Comparison of ENCODE assay signal across 9 mouse cellular contexts in the genomic region with DNA sequence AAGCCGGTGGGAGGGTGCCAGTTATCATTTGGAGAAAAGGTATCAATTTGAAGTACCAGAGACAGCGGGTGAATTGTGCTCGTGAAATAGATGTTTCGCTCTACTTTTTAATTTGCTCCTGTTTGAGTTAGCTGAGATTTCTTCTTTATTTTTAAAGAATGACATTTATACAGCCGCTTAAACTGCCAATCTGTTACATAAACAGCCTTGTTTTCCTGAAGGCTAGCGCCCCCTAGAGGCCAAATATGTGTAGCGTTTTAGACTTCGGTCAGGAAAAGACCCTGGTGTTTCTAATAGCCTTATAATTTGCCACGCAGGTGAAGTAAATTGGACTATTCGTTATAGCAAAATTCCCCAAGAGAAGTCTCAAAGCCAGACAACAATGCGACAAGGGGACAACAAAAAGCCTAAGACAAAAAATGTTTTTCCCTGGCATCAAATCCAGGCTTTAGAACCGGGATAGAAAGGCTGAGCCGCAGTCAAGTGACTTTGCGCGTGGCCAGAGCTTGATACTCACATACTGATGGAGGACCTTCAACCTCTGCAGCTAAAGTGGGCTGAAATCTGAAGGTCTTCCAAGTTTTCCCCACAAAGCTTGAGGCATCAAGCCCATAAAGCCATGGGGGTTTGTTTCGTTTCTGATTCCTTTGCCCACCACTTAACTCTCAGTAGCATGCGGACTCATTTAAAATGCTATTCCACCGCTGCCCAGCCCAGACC. TPM values are rescaled to one million over a fixed set of nuclear protein-coding genes. Genes with fewer than 3 reads are reported as not detected.
A peak's percentile ranks its signal among the peaks of the same experiment; 100 is the strongest.
DNase-seq lines count a peak whose midpoint lies in the region; ATAC-seq and TF ChIP-seq lines count a peak whose summit lies in the region.
"Had no signal": no experiment of that assay in that cellular context is flagged by ENCODE, and none has a peak within 500 bp of the region (broad histone marks: within the 10 kb centered on the region; RNA-seq: fewer than 3 reads in every experiment).

No protein-coding gene starts in this region.

- 53% methylated on average over 18 of the region's 18 CpGs for WGBS in large intestine, adult 2 months
- WGBS in lung, embryonic 14.5 days = 58% methylated on average over 18 of the region's 18 CpGs

- H3K36me3 ChIP-seq in CH12.LX (replicated peaks in 1 of 2; ENCODE audit: control insufficient read depth in 1 of 2, insufficient read depth in 1 of 2, low read length in 1 of 2) = no peaks in the 10 kb centered on the region
- H3K36me3 ChIP-seq in lung, embryonic 14.5 days (ENCODE audit: insufficient read depth) = no peaks in the 10 kb centered on the region
- H3K36me3 ChIP-seq: liver, embryonic 15.5 days had no signal

- in situ Hi-C loops in CH12.LX (cut with MboI; ENCODE audit: low pct_ligation_motif_present, low pct_unique_long_range_greater_than_20kb, low sequenced_read_pairs) = no loop called here

- H3K4me2 ChIP-seq in CH12.LX (ENCODE audit: insufficient read depth, low read depth, poor library complexity, severe bottlenecking) = no peak overlapping the region
- no peak overlapping the region for H3K4me2 ChIP-seq in lung, embryonic 14.5 days
- H3K4me2 ChIP-seq: liver, embryonic 15.5 days had no signal

- no peaks in the 10 kb centered on the region for H3K9me3 ChIP-seq in CH12.LX (replicated peaks; ENCODE audit: low read length)
- H3K9me3 ChIP-seq in lung, embryonic 14.5 days (ENCODE audit: low read depth, low read length) = no peaks in the 10 kb centered on the region
- H3K9me3 ChIP-seq: liver, embryonic 15.5 days had no signal

- peak; percentile 75 to 90 for TF ChIP-seq CTCF in CH12.LX (conservative IDR thresholded peaks at IDR 0.05 in 1 of 2, IDR thresholded peaks at IDR 0.05 in 1 of 2; ENCODE audit: low read depth in 2 of 2, low read length in 2 of 2)
- peak; percentile 81 for TF ChIP-seq CTCF in lung, embryonic 14.5 days (IDR thresholded peaks at IDR 0.05; ENCODE audit: low read depth)

- no peak for TF ChIP-seq EP300 in CH12.LX (IDR thresholded peaks at IDR 0.05; ENCODE audit: low read length)

- H3K79me2 ChIP-seq in CH12.LX (replicated peaks; ENCODE audit: control insufficient read depth, extremely low read depth, insufficient read depth, poor library complexity, severe bottlenecking) = no peaks in the 10 kb centered on the region

- ATAC-seq in lung, embryonic 14.5 days (ENCODE audit: insufficient read depth) = no peak

- TF ChIP-seq RAD21 in CH12.LX (IDR thresholded peaks at IDR 0.05; ENCODE audit: low read depth, low read length) = peak; percentile 67

- peak; percentile 83 for DNase-seq in heart, adult 11 months
- no peak for DNase-seq in heart, postnatal 25 days (ENCODE audit: low spot score)
- peak; percentile 57 for DNase-seq in CH12.LX (ENCODE audit: extremely low read depth)
- DNase-seq in c-Kit-negative CD71-positive TER-119-positive erythroid progenitor cells, embryonic 14.5 days (ENCODE audit: low read depth, low spot score) = peak; percentile 19
- peak; percentile 29 to 54 for DNase-seq in frontal cortex, postnatal 10 days (ENCODE audit: low spot score in 2 of 2)
- peak; percentile 48 for DNase-seq in large intestine, adult 2 months (ENCODE audit: low read depth, low spot score)
- peak; percentile 90 for DNase-seq in lung, embryonic 14.5 days
- peak; percentile 65 for DNase-seq in testis, postnatal 10 days (ENCODE audit: low spot score)

- no peak for TF ChIP-seq POLR2A in CH12.LX (IDR thresholded peaks at IDR 0.05; ENCODE audit: low read depth, low read length)

- H3K4me1 ChIP-seq in CH12.LX (ENCODE audit: control insufficient read depth in 1 of 2, insufficient read depth in 2 of 2) = peaks cover 0 to 3% of the 10 kb centered on the region in 2 experiments; a peak in 1 of 4 replicates
- no peaks in the 10 kb centered on the region for H3K4me1 ChIP-seq in lung, embryonic 14.5 days (ENCODE audit: insufficient read depth)
- H3K4me1 ChIP-seq: liver, embryonic 15.5 days had no signal

- intact Hi-C loops in heart, postnatal 25 days (cut with DNase I) = loop anchor here (5.0 to 10.0 kb wide), 3 partner anchors 179 to 1282 kb away; no protein-coding TSS in a partner anchor

- dilution Hi-C loops in CH12.LX (cut with MboI; ENCODE audit: extremely low pct_ligation_motif_present, extremely low pct_unique_long_range_greater_than_20kb, low sequenced_read_pairs) = no loop called here

- no peak overlapping the region for H3K27ac ChIP-seq in CH12.LX (ENCODE audit: insufficient read depth, low read depth)
- H3K27ac ChIP-seq in lung, embryonic 14.5 days (ENCODE audit: low read depth) = no peak overlapping the region
- H3K27ac ChIP-seq: liver, embryonic 15.5 days had no signal

- no peak overlapping the region for H3K4me3 ChIP-seq in CH12.LX (replicated peaks in 1 of 3; ENCODE audit: low read depth in 2 of 3, low read length in 2 of 3, poor library complexity in 1 of 3)
- no peak overlapping the region for H3K4me3 ChIP-seq in lung, embryonic 14.5 days (ENCODE audit: low read depth, low read length)
- H3K4me3 ChIP-seq: liver, embryonic 15.5 days had no signal

- H3K9ac ChIP-seq in CH12.LX (ENCODE audit: insufficient read depth, low read depth) = no peak overlapping the region
- H3K9ac ChIP-seq in lung, embryonic 14.5 days = no peak overlapping the region
- H3K9ac ChIP-seq: liver, embryonic 15.5 days had no signal

- H3K27me3 ChIP-seq in CH12.LX (replicated peaks) = no peaks in the 10 kb centered on the region
- H3K27me3 ChIP-seq in lung, embryonic 14.5 days (ENCODE audit: insufficient read depth, low read length) = no peaks in the 10 kb centered on the region
- H3K27me3 ChIP-seq: liver, embryonic 15.5 days had no signal

TF ChIP-seq in CH12.LX, 34 proteins besides CTCF, POLR2A, EP300 and RAD21:
- TF ChIP-seq MEF2A (IDR thresholded peaks at IDR 0.05; ENCODE audit: borderline replicate concordance, low read depth, low read length) (no peak), SMC3 (IDR thresholded peaks at IDR 0.05; ENCODE audit: low read depth, low read length) (peak; percentile 40)

RNA-seq across cellular contexts. Expression of gene Glis3, which starts 46.4 kb away (rescaled TPM):
- total RNA-seq in heart, postnatal 25 days (2021) = 1 to 10 TPM; 1.6 TPM
- total RNA-seq in CH12.LX (2012; rRNA removed) = not detected in 2 replicates
- total RNA-seq in CH12.LX (2014; rRNA removed) = not detected in 2 replicates
- polyA plus RNA-seq in CH12.LX (2012; ENCODE audit: insufficient read length, low read depth) = 0.08 TPM in 1 of 2 replicates, not detected in the other
- 0.30 and 0.96 TPM in 2 replicates for polyA plus RNA-seq in large intestine, adult 2 months (2012; rRNA removed)
- 4.0 and 4.7 TPM in 2 replicates for polyA plus RNA-seq in lung, embryonic 14.5 days (2014; fragmentation: Nextera tagmentation; extraction: Ambion mirVana)
